Mouse (Mus musculus): ENCODE results near the gene Ackr3.

DNA sequence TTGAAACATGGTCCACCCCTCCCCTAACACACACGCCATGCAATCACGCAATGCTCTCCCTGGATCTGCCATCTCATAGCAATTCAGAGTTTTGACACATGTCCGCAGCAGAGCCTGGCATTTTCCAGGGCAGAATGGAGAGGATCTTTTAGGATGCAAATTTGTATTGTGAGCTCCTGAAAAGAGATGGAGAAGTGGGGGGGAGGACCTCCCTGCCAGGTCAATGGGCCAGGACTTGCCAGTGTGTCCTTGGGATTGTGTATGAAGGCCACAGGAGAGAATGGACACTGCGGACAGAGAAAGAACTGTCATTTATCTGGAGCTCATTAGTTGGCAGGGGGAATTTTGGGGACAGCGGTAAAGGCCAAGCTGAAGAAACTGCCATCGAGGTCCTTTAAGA, 14.7 kb upstream of the Ackr3 start:
- no peak for TF ChIP-seq CTCF (IDR thresholded peaks at IDR 0.05; ENCODE audit: extremely low read depth, insufficient read length, insufficient replicate concordance, low read depth, low read length)
- TF ChIP-seq POLR2A (IDR thresholded peaks at IDR 0.05; ENCODE audit: low read depth, low read length), result no peak
